Mouse (Mus musculus) left cerebral cortex, adult 8-10 months (tissue): Measurements from ENCODE around the gene Zic4. TPM values are rescaled to one million over a fixed set of nuclear protein-coding genes. Genes with fewer than 3 reads are reported as not detected.

ENCODE experiments used
- DNase-seq, 2 experiments: peaks; one replicate each; pipeline ENCODE4 v3.0.0; 2022; ENCODE audit warnings: low spot score in 2 of 2
- total RNA-seq, 4 experiments: library from RNA; stranded (reverse); gene quantifications; 2 replicates each; pipeline ENCODE4 v1.2.4; 2022

Zic4 gene
- total RNA-seq, 4 experiments from 2014 or later = 3.2 to 8.1 (median 5.6) TPM

DNA sequence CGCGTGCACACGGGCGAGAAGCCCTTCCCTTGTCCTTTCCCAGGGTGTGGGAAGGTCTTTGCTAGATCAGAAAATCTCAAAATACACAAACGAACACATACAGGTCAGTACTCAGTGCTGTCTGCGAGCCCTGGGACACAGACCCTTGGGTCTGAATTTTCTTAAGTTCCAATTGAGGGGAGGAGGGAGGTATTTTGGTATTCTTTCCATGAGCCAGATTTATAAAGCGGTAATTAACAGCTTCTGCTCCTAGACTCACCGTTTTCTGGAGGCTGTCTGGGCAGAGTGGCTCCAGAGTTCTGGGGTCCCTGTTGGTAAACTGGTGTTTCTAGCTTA, 17.1 kb downstream of the Zic4 start:
- DNase-seq = no peak

DNA sequence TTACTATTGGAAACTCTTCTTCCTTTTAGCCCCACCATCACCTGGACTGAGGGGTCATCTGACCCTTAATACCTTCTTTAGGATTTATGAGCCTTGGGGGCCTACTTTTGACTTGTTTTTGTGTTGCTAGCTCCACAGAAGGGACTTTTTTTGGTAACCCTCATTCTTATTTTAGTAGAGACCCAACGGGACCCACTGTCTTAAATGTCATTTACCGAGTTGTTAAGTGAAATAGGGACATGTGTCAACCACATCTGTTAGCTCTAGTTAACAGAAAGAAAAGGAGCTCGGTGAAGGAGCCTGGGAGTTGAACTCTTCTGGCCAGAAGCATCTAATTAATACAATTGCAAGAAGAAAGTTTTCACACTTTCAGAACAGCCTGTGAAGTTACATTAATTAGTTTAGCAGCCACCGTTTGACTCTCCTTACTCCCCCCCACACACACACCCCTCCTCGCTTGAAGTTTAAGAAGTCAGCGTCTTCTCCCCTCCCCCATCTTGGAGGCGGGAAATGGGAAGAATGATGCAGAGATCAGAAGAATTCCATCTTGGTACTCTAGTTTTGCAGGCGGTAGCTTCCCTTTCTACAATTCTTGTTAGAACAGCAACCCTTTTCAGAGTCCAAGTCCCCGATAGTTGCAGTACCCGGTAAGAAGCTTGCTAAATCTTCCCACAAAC, 17.7 kb downstream of the Zic4 start:
- DNase-seq = no peak

DNA sequence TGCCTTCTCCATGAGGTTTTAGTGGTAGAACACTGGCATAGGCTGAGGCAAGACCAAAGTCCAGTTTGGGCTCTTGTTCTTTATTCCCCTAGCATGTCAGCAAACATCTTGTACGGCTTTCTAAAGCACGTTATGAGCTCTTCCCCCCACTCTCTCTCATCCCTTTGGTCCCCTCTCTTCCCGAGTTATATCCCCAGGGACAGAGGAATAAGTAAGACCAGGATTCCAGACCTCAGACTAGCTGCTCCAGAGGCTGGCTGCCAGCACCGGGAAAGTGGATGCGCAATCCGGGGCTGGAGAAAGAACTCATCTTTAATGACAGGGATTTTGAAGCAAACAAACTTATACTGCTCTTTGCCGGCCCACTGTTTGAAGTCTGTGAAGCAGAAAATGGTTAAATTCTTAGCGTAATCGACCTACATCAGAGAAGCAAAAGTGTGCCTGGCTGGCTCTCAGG, 18.3 kb downstream of the Zic4 start:
- DNase-seq = no peak

DNA sequence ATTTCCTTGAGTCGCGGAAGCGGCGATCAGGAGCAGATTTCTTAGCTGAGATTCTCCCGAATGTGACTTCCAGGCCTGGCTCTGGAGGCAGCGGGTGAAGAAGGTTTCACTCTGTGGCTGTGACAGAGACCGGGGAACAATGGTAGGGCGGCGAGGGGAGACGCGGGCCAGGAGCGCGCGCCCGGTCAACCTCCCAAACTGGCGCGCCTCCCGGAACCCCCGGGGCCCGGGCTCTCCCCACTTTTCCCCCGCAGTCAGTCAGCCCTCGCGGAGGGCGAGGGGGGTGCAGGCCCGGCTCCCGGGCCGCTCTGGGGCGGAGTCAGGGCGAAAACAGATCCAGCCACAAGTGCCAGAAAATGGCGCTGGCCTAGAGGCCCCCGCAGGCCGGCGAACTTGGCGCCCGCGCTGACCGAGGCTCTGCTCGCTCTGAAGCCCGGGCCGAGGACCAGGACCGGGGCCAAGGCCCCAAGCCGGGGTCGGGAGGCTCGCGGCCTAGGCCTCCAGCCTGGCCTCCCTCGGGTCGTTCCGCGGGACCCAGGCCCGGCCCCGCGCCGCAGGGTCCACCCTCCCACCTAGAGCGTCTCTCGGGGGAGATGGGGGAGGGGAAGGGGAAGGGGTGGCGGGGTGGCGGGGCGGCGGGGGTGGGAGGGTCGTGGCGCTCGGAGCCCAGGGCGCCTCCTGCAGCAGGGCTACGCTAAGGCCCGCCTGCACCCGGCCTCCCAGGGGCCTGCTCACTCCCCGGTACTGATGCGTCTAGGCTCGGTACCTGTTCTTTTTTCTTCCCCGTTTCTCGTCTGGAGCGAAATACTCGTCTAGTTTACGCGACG, 19.3 kb downstream of the Zic4 start:
- DNase-seq = no peak

DNA sequence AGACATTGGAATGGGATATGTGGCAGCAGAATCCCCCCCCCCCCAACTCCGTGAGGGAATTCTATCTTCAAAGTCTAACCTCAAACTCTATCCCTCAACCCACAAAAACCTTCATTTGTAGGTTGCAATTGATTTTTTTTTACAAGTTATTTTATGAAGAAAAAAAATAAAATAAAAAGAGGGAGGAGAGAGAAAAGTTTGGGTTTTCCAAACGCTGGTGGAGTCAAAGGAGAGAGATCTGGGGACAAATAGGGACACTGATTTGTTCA, 19.8 kb downstream of the Zic4 start:
- DNase-seq = no peak

DNA sequence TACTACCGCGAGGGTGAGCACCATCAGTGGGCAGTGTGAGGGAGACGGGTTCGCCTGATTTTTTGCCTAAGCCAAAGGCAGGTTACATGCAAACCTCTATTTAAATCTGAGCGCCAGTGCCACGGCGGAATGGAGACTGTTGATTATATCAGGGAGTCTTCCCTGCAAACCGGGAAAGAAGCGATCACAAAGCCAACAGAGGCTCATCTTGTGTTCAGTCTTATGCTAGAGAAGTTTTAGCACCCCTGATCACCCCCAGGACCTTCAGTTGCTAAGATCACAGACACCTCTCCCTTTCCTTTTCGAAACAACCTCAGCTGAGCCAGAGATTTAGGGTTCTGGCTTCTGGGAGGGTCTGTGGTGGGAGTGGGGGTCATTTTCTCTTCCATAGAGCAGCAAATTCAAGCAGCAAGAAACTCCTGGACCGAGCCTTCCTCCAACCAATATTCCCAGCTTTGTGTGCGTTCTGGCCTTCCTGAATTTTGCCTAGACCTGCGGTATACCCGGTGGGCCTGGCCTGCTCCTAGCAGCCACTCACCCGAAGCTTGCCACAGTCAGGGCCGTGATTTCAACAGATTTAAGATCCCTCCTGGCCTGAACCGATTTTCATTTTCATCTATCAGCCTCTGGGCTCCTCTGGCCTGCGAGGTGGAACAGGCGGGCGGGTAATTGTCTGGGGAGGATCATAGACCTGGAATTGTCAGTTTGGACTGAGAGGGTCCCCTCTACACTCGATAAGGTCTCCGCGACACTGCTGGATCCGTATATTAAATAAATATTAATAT, 20.4 kb downstream of the Zic4 start:
- no peak for DNase-seq

DNA sequence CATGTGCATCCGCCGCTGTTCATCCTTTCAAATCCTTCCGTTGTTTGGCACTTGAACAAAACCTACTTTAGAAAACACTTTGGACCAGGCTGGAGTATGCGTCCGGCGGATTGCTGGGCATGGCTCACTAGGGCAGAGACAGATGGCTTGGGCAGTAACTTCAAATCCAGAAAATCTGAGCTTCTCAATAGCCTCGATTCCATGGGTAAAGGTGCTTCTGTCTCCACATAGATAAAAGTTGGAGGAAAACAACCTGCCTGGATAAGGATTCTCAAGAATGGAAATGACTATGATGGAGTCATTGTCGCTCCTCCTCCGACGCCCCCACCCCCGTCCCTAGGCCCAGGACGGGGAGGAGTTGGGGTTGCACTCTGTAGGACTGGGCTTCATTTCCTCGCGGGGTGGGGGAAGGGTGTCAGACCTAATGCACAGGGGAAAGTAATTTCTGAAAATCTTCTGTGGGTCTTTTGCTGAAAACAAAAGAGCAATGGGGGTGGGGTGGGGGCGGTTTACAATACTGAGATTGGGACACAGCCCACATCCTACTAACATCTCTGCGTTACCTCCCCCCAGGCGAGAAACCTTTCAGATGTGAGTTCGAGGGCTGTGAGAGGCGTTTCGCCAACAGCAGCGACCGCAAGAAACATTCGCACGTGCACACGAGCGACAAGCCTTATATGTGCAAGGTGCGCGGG, 21.4 kb downstream of the Zic4 start:
- DNase-seq = no peak

DNA sequence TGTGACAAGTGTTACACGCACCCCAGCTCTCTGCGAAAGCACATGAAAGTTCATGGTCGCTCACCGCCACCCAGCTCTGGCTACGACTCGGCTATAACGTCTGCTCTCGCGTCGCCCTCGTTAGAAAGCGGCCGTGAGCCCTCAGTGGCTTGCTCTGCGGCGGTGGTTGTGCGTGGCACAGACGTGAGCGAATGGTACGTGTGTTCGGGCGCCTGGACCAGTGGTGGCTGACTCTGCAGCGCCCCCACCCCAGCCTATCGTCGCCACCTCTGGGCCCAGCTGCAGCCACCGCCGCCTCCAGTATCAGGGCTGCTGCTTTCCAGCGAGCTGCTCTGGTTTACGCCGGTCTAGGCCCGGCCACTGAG, 21.9 kb downstream of the Zic4 start:
- DNase-seq = no peak

DNA sequence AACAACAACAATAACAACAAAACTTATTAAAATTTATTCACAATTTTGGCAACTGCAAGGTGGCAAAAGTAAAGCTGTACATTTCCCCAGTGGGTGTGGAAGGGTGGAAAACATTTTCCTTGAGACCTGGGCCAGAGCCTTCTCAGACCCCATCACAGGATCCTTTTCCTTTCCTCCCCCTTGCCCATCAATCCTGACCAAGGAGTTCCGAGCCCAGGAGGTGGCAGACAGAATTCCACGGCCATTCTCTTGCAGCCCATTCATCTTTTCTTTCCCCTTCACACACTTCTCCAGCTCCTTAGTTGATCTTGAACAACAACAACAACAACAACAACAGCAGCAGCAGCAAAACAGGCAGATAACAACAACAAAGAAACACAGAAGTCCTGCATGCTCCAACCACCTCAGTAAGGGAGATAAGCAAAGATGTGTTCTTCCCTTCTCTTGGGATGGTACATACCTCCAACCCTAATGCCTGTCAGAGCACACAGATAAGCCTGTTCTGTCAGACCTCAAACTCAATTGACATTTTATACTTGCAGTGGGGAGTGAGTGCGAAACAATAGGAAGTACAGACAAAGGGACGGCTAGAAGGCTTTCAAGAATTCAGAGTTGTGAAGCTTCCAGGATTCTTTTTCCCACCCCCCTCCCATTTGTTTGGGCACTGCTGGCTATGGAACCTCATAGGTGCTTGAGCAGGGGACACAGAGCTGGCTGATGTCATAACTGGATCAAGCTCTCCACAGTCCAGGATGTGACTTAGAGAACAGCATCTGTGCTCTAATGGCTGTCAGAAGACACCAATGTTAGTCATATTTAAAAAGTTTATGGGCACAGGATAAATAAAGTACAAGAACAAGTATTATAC, 22.7 kb downstream of the Zic4 start:
- DNase-seq = no peak

DNA sequence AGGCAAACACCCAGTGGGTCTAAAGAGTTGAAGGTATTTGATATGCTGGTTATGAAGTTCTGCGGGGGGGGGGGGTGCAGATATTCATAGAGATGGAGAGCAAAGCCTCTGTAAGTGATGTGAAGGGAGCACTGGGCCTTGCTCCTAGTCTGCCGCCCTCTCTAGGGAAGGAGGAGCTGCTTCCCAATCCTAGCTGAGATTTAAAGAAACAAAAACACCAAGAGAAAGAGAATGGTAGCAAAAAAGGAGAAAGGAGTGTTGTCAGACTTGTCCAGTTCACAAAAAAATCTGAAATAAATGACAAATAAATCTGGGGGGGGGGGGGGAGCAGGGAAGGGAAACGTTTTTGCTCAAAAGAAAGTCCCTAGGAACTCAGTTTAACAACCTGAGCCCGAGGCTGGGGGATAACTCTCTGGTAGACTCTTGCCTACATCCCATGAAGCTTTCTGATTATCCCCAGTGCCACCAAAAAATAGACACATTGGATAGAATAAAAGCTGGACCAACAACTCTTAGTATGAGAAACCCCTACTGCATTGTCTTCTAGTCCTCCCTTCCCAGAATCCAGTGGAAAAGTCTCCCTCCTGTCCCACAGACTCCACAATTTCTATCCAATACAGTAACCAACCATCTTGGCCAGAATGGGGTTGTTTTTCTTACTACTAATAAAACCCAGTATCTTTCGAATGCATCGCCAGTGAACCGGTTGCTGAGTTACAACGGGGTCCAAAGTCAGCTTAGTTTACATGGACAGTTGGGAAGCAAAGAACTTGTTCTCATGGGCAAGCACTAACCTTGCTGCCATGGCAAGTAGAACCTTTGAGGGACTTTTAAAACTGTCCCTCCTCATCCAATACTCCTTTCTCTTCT, 23.6 kb downstream of the Zic4 start:
- no peak for DNase-seq

DNA sequence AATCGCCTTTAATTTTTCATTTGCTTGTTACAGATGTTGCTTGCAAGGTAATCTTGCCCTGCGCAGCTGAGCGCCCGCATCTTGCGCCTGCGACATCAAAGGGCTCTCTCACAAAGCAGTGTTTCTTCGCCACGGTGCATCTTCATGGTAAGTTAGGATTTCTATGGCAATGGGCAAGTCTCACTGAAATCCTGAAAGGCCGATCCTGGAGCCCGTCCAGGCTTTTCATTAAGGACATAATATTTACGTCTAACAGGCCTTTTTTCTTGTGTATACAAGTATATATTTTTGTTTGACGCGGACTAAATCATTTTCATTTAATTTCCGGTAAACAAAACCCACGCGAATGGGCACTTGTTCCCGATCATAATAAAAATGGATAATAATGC, 24.3 kb downstream of the Zic4 start:
- no peak for DNase-seq

DNA sequence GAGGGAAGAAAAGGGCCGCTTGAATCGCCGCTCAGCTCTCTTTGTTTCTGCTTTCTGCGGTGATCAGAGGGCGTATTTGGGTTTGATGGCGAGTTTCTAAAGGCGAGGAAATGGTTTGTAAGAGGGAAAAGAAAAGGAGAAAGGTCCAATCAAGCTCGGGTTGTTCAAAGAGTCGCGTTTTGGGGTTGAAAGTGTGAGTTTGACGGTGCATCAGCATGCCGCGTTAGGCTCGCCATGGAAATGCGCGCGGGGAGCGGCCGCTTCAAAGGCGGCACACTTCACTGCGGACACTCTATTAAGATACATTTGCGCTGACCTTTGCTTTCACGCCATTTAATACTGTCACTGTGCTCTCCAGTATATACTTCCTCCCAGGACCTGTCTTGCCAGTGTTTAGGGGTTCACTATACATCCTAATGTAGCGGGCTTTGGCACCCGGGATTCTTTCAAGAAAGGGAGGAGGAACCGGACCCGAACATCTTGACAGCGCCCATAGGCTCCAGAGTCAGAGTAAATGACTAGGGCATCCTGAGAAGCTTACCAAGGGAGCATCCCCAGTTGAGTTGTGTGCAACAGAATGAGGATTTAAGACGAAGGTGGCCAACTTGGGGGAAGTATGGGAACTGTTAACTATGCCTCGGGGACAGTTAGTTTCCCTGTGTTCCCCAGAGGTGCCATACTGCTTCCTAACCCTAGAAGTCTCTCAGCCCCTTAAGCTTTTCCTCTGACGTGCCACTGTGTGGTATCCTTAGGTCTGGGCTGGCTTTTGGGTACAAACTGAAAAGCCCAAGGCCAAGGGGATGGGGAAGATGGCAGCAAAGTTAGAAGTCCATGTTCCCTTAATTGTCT, 24.9 kb downstream of the Zic4 start:
- DNase-seq = no peak

DNA sequence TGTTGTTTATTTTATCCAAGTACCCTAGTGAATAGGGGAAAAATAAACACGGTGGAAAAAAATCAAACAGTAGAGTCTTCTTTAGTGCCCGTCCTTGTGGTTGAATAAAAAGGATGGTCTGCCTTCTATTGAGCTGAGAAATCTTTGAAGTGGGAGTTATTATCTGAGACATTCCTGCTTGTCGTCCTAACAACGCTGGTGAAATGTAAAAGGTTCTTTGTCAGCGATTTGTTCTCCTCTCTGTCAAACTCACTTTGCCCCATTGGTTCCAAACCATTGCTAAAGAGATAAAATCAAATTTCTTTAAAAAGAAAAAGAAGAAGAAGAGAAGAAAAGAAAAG, 25.5 kb downstream of the Zic4 start:
- DNase-seq = no peak

DNA sequence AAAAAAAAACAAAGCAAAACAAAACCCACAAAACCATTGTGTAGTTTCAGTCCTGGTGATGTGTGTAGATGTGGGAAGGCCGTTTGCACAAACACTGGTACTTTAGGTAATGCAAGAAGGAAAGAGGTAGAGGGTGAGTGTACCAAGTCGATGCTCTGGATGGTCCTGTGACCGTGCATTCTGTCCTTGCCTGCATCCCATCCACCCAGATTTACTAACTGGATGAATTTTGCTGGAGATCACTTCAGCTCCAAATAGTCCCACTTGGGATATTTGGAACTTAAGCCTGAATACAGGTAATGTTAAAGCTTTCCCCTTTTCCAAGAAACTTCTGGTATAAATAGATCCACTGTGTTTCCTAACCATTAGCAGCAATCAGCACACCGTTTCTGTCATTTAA, 26.0 kb downstream of the Zic4 start:
- DNase-seq = no peak

DNA sequence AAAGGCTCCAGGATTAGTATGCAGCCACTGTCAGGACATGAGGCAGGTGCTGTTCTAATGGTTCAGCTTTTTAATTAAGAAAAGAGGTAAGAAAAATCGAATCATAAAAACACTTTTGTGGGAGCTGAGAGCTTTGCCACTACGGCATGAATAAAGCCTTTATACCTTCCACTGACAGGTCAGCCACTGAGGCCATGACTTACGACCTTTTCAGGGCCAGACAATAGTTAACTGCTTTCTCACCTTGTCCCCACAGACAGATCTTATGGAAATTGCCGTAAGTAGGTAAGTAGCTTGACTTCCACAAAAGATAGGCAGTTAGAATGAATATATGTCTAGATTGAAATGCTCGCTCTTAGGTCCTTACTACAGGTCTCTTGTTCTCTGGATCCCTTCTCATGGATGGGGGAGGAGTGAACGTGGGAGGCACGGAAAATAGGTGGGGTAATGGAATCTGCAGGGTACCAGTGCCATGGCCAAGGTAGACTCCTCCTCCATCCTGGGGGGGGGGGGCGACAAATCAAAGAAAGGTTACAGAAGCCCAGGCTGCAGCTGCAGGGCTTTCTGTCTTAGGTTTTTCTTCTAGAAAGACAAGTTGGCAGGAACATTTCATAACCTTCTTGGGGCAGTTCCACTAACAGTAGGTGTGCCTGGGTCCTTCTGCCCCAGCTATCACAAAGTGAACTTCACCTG, 31.3 kb downstream of the Zic4 start:
- DNase-seq = no peak

DNA sequence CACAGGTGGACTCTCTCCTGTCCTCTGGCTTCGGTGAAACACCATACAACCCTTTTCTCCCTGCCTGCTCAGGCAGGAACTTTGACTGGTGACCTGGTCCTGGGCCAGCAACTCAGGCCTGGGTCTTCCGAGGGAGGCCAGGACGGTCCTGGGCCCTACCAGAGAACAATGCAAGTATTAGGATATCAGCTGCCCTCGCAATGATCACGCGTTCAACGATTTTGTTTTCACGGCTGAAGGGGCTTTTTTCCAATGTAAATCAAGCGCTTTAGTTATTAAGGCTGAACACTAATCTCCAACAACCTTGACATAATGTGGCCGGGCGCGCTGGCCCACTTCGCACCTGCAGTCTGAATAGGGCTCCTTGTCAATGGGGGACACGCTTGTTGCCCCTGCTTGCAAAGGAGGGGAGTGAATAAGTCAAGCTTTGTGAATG, 32.0 kb downstream of the Zic4 start:
- no peak for DNase-seq

DNA sequence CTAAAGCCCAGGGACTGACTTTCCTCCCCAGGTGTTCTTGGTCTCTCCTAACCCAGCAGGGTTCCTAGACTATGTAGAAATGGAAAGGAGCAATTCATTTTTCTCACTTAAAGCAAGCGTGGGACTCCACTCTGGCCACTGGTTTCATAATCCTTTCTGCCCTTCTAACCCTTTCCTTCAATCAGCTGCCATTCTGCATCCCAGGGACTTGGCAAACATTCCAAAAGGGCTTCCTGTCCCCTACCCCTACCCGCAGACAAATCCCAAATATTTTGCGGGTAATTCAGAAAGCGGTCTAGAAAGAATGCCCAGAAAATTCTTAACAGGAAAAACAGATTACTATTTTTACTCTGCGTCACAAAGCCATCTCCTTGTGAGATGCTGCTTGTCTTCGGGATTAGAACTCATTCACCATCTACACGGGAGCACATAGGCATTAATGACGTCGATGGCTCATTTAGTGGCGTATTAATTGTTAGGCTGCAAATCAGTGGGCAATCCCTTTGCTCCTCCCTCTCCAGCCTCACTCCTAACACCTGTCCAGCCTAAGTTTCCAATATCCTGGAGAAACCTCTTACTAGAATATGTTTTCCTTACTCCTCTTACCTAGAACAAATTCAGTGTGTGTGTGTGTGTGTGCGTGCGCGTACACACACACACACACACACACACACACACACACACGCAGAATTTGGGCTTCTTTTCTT, 33.0 kb downstream of the Zic4 start:
- no peak for DNase-seq

DNA sequence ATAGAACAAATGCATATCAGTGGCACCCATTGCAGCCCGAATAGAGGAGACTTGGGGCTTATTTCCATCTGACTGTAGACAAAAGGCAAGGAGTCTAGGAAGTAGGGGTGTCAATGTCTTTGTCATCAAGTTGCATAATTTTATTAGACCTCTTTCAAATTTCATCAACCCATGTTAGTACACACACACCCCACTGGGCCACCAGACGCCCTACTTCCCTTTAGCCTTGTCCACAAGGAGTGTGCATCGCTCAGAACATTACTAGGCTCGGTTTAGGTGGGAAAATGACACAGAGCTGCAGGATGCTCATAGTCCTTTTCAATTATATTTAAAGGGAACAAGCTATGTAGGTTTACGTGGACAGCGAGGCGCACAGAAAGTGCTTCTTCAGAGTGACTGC, 37.8 kb downstream of the Zic4 start:
- no peak for DNase-seq
